Mouse (Mus musculus) CH12.LX (cell line): Measurements from ENCODE around the gene Prep. TPM values are rescaled to one million over a fixed set of nuclear protein-coding genes. Genes with fewer than 3 reads are reported as not detected.

Experiments used
- DNase-seq: peaks from one replicate; pipeline ENCODE4 v3.0.0-alpha.2; 2013; ENCODE audit errors: extremely low read depth
- H3K27ac ChIP-seq: 2 replicates; pipeline ENCODE4 v1.5.1; 2012; ENCODE audit warnings: low read depth, mild to moderate bottlenecking, control low read depth, moderate library complexity; ENCODE audit not compliant: insufficient read depth
- H3K27me3 ChIP-seq: replicated peaks from 2 replicates; pipeline ENCODE3; 2012; ENCODE audit warnings: inconsistent platforms
- H3K36me3 ChIP-seq, 2 experiments: replicated peaks in 1 of 2; 2 replicates each; pipeline versions ENCODE3 to v1.6.1; 2012; ENCODE audit warnings: inconsistent platforms in 1 of 2, low read length in 1 of 2, mild to moderate bottlenecking in 1 of 2, mixed read lengths in 1 of 2, moderate library complexity in 1 of 2; ENCODE audit not compliant: control insufficient read depth in 1 of 2, insufficient read depth in 1 of 2
- H3K4me1 ChIP-seq, 2 experiments: 2 replicates each; pipeline ENCODE4 v1.6.1; 2012; ENCODE audit warnings: inconsistent platforms in 1 of 2, moderate library complexity in 1 of 2; ENCODE audit not compliant: insufficient read depth in 2 of 2, control insufficient read depth in 1 of 2
- H3K4me2 ChIP-seq: 2 replicates; pipeline ENCODE4 v1.6.1; 2012; ENCODE audit warnings: low read depth, mild to moderate bottlenecking, control low read depth; ENCODE audit not compliant: poor library complexity, insufficient read depth, severe bottlenecking
- H3K4me3 ChIP-seq, 3 experiments: fragments of 150-350 bp in 1 of 3; sonication (generic) in 1 of 3; replicated peaks in 1 of 3; 2 replicates each; pipeline versions ENCODE3 to v1.5.1; 2011 to 2012; ENCODE audit warnings: low read depth in 2 of 3, low read length in 2 of 3, mild to moderate bottlenecking in 2 of 3, moderate library complexity in 2 of 3, control low read depth in 1 of 3, improper control_type of control experiment in 1 of 3, inconsistent platforms in 1 of 3, mixed read lengths in 1 of 3; ENCODE audit not compliant: poor library complexity in 1 of 3
- H3K79me2 ChIP-seq: replicated peaks from 2 replicates; pipeline ENCODE4 v1.6.1; 2012; ENCODE audit warnings: mild to moderate bottlenecking, moderate library complexity; ENCODE audit not compliant: control insufficient read depth, poor library complexity, insufficient read depth, severe bottlenecking; ENCODE audit errors: extremely low read depth
- H3K9ac ChIP-seq: 2 replicates; pipeline ENCODE4 v1.6.1; 2012; ENCODE audit warnings: low read depth, mild to moderate bottlenecking, control low read depth, moderate library complexity; ENCODE audit not compliant: insufficient read depth
- H3K9me3 ChIP-seq: replicated peaks from 2 replicates; pipeline ENCODE3; 2012; ENCODE audit warnings: low read length, inconsistent platforms, mixed read lengths
- BHLHE40 ChIP-seq: IDR thresholded peaks from 2 replicates; pipeline ENCODE4 v1.6.1; 2011; ENCODE audit warnings: mild to moderate bottlenecking, low read depth, low read length, improper control_type of control experiment
- CHD2 ChIP-seq: IDR thresholded peaks from 2 replicates; pipeline ENCODE4 v1.6.1; 2011; ENCODE audit warnings: low read length, improper control_type of control experiment
- CTCF ChIP-seq, 2 experiments: IDR thresholded peaks in 1 of 2; conservative IDR thresholded peaks in 1 of 2; 2 replicates each; pipeline ENCODE4 v1.5.1; 2011 to 2012; ENCODE audit warnings: low read depth in 2 of 2, low read length in 2 of 2, improper control_type of control experiment in 1 of 2, inconsistent platforms in 1 of 2, mild to moderate bottlenecking in 1 of 2, moderate library complexity in 1 of 2
- E2F4 ChIP-seq: IDR thresholded peaks from 2 replicates; pipeline ENCODE4 v1.6.1; 2011; ENCODE audit warnings: low read depth, low read length, improper control_type of control experiment; ENCODE audit not compliant: insufficient replicate concordance
- ELF1 ChIP-seq: IDR thresholded peaks from 2 replicates; pipeline ENCODE4 v1.6.1; 2014; ENCODE audit warnings: low read depth, mild to moderate bottlenecking, inconsistent platforms, low read length, improper control_type of control experiment
- EP300 ChIP-seq: IDR thresholded peaks from 2 replicates; pipeline ENCODE4 v1.6.1; 2011; ENCODE audit warnings: low read length, improper control_type of control experiment
- ETS1 ChIP-seq: conservative IDR thresholded peaks from 2 replicates; pipeline ENCODE4 v1.6.1; 2012; ENCODE audit warnings: low read depth, mild to moderate bottlenecking, inconsistent platforms, low read length, improper control_type of control experiment, moderate library complexity
- GABPA ChIP-seq: IDR thresholded peaks from 2 replicates; pipeline ENCODE4 v1.6.1; 2012; ENCODE audit warnings: low read depth, low read length, improper control_type of control experiment, inconsistent platforms; ENCODE audit not compliant: insufficient replicate concordance
- IRF4 ChIP-seq: IDR thresholded peaks from 2 replicates; pipeline ENCODE4 v1.6.1; 2014; ENCODE audit warnings: low read depth, mild to moderate bottlenecking, inconsistent platforms, low read length, improper control_type of control experiment
- JUND ChIP-seq: conservative IDR thresholded peaks from 2 replicates; pipeline ENCODE4 v1.6.1; 2011; ENCODE audit warnings: low read depth, low read length, improper control_type of control experiment
- KAT2A ChIP-seq: IDR thresholded peaks from 2 replicates; pipeline ENCODE4 v1.6.1; 2012; ENCODE audit warnings: low read length, improper control_type of control experiment, inconsistent platforms; ENCODE audit not compliant: insufficient replicate concordance
- MAFK ChIP-seq: IDR thresholded peaks from 2 replicates; pipeline ENCODE4 v1.6.1; 2011; ENCODE audit warnings: low read length, improper control_type of control experiment; ENCODE audit not compliant: insufficient replicate concordance
- MAX ChIP-seq: IDR thresholded peaks from 2 replicates; pipeline ENCODE4 v1.6.1; 2011; ENCODE audit warnings: low read length, improper control_type of control experiment
- MAZ ChIP-seq: IDR thresholded peaks from 2 replicates; pipeline ENCODE4 v1.6.1; 2012; ENCODE audit warnings: low read depth, mild to moderate bottlenecking, inconsistent platforms, low read length, improper control_type of control experiment, moderate library complexity
- MEF2A ChIP-seq: IDR thresholded peaks from 2 replicates; pipeline ENCODE4 v1.6.1; 2014; ENCODE audit warnings: low read depth, mild to moderate bottlenecking, inconsistent platforms, low read length, improper control_type of control experiment, borderline replicate concordance
- MXI1 ChIP-seq: IDR thresholded peaks from 2 replicates; pipeline ENCODE4 v1.6.1; 2011; ENCODE audit warnings: mild to moderate bottlenecking, low read depth, low read length, improper control_type of control experiment
- MYC ChIP-seq: IDR thresholded peaks from 2 replicates; pipeline ENCODE4 v1.6.1; 2011; ENCODE audit warnings: low read depth, mild to moderate bottlenecking, improper control_type of control experiment, low read length
- NRF1 ChIP-seq: IDR thresholded peaks from 2 replicates; pipeline ENCODE4 v1.6.1; 2014; ENCODE audit warnings: low read depth, mild to moderate bottlenecking, inconsistent platforms, low read length, improper control_type of control experiment, moderate library complexity
- PAX5 ChIP-seq: IDR thresholded peaks from 2 replicates; pipeline ENCODE4 v1.6.1; 2012; ENCODE audit warnings: low read length, inconsistent platforms, mixed read lengths
- RAD21 ChIP-seq: IDR thresholded peaks from 2 replicates; pipeline ENCODE4 v1.6.1; 2011; ENCODE audit warnings: low read depth, mild to moderate bottlenecking, low read length, improper control_type of control experiment, moderate library complexity
- RCOR1 ChIP-seq: conservative IDR thresholded peaks from 2 replicates; pipeline ENCODE4 v1.6.1; 2012; ENCODE audit warnings: low read depth, mild to moderate bottlenecking, inconsistent platforms, low read length, improper control_type of control experiment
- TBP ChIP-seq: conservative IDR thresholded peaks from 2 replicates; pipeline ENCODE4 v1.6.1; 2011; ENCODE audit warnings: low read depth, low read length, improper control_type of control experiment
- TCF12 ChIP-seq: IDR thresholded peaks from 2 replicates; pipeline ENCODE4 v1.6.1; 2014; ENCODE audit warnings: low read depth, mild to moderate bottlenecking, inconsistent platforms, low read length, improper control_type of control experiment
- USF1 ChIP-seq: IDR thresholded peaks from 2 replicates; pipeline ENCODE4 v1.6.1; 2014; ENCODE audit warnings: low read depth, mild to moderate bottlenecking, inconsistent platforms, low read length, improper control_type of control experiment
- USF2 ChIP-seq: conservative IDR thresholded peaks from 2 replicates; pipeline ENCODE4 v1.6.1; 2011; ENCODE audit warnings: low read depth, low read length, improper control_type of control experiment
- ZC3H11A ChIP-seq: IDR thresholded peaks from 2 replicates; pipeline ENCODE4 v1.6.1; 2012; ENCODE audit warnings: low read depth, mild to moderate bottlenecking, inconsistent platforms, low read length, improper control_type of control experiment
- ZNF384 ChIP-seq: IDR thresholded peaks from 2 replicates; pipeline ENCODE4 v1.6.1; 2012; ENCODE audit warnings: low read depth, low read length, improper control_type of control experiment, inconsistent platforms
- dilution Hi-C: fragments of 300-500 bp; cut with MboI; formaldehyde crosslinking; loops from 2 replicates; pipeline ENCODE4 v1.14.3; 2020; ENCODE audit warnings: low sequenced_read_pairs; ENCODE audit not compliant: extremely low pct_unique_long_range_greater_than_20kb, extremely low pct_ligation_motif_present
- in situ Hi-C: fragments of 300-500 bp; cut with MboI; formaldehyde crosslinking; loops from 3 replicates; pipeline ENCODE4 v1.14.3; 2019; ENCODE audit warnings: low sequenced_read_pairs, low pct_ligation_motif_present, low pct_unique_long_range_greater_than_20kb, mixed read lengths
- polyA plus RNA-seq: library from polyadenylated mRNA; unstranded; fragments of >175 nt; gene quantifications from 2 replicates; pipeline ENCODE4 v1.2.1, GENCODE M21; 2012; ENCODE audit warnings: low read depth; ENCODE audit not compliant: insufficient read length
- total RNA-seq, 2 experiments: library from RNA; depleted of rRNA; stranded (reverse); fragments of 300-350 nt in 1 of 2; fragments of >200 nt in 1 of 2; gene quantifications; 2 replicates each; pipeline ENCODE4 v1.2.3; 2012 to 2014

Prep gene
- total and polyA plus RNA-seq, 3 experiments: 17.6 to 28.2 (median 25.7) TPM

- Histone ChIP-seq H3K4me1 (peaks cover 3 to 24% of the 10 kb centered on the region in 2 experiments; a peak in 3 of 4 replicates), H3K27me3 (no peaks in the 10 kb centered on the region), H3K9me3 (peaks cover 17% of the 10 kb centered on the region), H3K27ac (no peak overlapping the region), H3K4me2 (no peak overlapping the region), H3K4me3 (no peak overlapping the region), H3K79me2 (no peaks in the 10 kb centered on the region), H3K36me3 (peaks cover 65 to 86% of the 10 kb centered on the region in 2 experiments), H3K9ac (no peak overlapping the region)
- no peak for TF ChIP-seq GABPA
- no peak for TF ChIP-seq MAFK
- TF ChIP-seq MAX: no peak
- TF ChIP-seq IRF4: no peak
- TF ChIP-seq MAZ: no peak
- TF ChIP-seq TCF12: no peak
- no peak for TF ChIP-seq TBP
- no peak for TF ChIP-seq JUND
- no peak for TF ChIP-seq MEF2A
- no peak for TF ChIP-seq ZNF384
- TF ChIP-seq ELF1: no peak
- TF ChIP-seq USF1: no peak
- TF ChIP-seq RAD21: no peak
- no peak for TF ChIP-seq KAT2A
- no peak for TF ChIP-seq NRF1
- TF ChIP-seq EP300: no peak
- TF ChIP-seq ZC3H11A: no peak
- in situ Hi-C loops: no loop called here
- dilution Hi-C loops: no loop called here
- no peak for DNase-seq
Observed at GRCm38 (mm10) chr10:45109974-45110373, 43.0 kb downstream of the Prep start.

DNA sequence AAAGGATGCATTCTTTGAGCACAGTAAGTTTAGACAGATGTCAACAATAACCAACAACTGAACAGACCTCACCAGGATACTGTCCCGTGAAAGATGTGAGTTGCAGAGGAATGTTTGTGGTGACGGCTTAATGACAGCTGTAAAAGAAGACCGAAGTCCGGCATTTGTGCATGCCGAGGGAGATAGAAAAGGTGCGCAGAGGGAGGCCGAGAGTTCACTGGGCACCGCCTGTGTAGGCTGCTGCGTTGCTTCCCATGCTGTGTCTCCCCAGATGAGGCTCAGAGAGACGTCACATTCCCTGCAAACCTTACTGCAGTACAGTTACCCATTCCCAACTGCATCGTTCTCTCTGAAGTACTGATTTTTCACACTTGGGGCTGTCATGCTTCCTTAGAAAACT, 45.9 kb downstream of the Prep start:
- no peak overlapping the region for H3K9ac ChIP-seq
- no peaks in the 10 kb centered on the region for H3K79me2 ChIP-seq
- H3K36me3 ChIP-seq: peaks cover 73 to 92% of the 10 kb centered on the region in 2 experiments
- no peak overlapping the region for H3K4me2 ChIP-seq
- dilution Hi-C loops (no loop called here), in situ Hi-C loops (no loop called here)
- TF ChIP-seq TBP (no peak), MAX (no peak), BHLHE40 (no peak), E2F4 (no peak), CTCF (conservative IDR thresholded peaks at IDR 0.05 in 1 of 2, IDR thresholded peaks at IDR 0.05 in 1 of 2; ENCODE audit: low read depth in 2 of 2, low read length in 2 of 2) (no peak), IRF4 (no peak), ETS1 (no peak), MXI1 (no peak), CHD2 (no peak), USF1 (no peak), RCOR1 (no peak), PAX5 (no peak), ZNF384 (no peak), KAT2A (no peak), ZC3H11A (no peak), JUND (no peak), USF2 (no peak), MYC (no peak), ELF1 (no peak)
- H3K4me1 ChIP-seq: no peaks in the 10 kb centered on the region
- peaks cover 12% of the 10 kb centered on the region for H3K9me3 ChIP-seq
- no peak overlapping the region for H3K4me3 ChIP-seq
- no peak for DNase-seq
- no peak overlapping the region for H3K27ac ChIP-seq
- no peaks in the 10 kb centered on the region for H3K27me3 ChIP-seq
